Comparison of ENCODE assay signal across 8 mouse cellular contexts in genomic region chr3:89868357-89868756, GRCm38 (mm10). TPM values are rescaled to one million over a fixed set of nuclear protein-coding genes. Genes with fewer than 3 reads are reported as not detected.
DNase-seq lines count a peak whose midpoint lies in the region; ATAC-seq and TF ChIP-seq lines count a peak whose summit lies in the region.

No protein-coding gene starts in this region.

- intact Hi-C loops in gastrocnemius, postnatal 14 days (cut with DNase I; ENCODE audit: low total_unique reads), result no loop called here

- TF ChIP-seq CTCF in lung, adult 2 months (IDR thresholded peaks at IDR 0.05; ENCODE audit: insufficient read depth, low read length), result no peak

- H3K4me2 ChIP-seq in lung, embryonic 16.5 days (ENCODE audit: low read depth, low read length), result peak overlapping the region; percentile 27; the same call in 1 of the 2 replicates
- H3K4me2 ChIP-seq in hindbrain, embryonic 15.5 days, result no peak overlapping the region
- no peak overlapping the region for H3K4me2 ChIP-seq in neural tube, embryonic 12.5 days (replicated peaks)

- WGBS in lung, embryonic 16.5 days, result 12% methylated on average over 7 of the region's 7 CpGs
- WGBS in lung, adult 2 months, result 30% methylated on average over 7 of the region's 7 CpGs
- 26% methylated on average over 7 of the region's 7 CpGs for WGBS in hindbrain, embryonic 15.5 days
- WGBS in neural tube, embryonic 12.5 days, result 24% methylated on average over 7 of the region's 7 CpGs

- no peaks in the 10 kb centered on the region for H3K27me3 ChIP-seq in lung, embryonic 16.5 days (ENCODE audit: control insufficient read depth, insufficient read depth, low read depth, low read length)
- H3K27me3 ChIP-seq in hindbrain, embryonic 15.5 days, result no peaks in the 10 kb centered on the region
- no peaks in the 10 kb centered on the region for H3K27me3 ChIP-seq in neural tube, embryonic 12.5 days (replicated peaks)

- ATAC-seq in lung, embryonic 16.5 days (ENCODE audit: low read depth), result peak; percentile 42; the same call in 1 of the 2 replicates
- peak; percentile 58; the same call in 1 of the 2 replicates for ATAC-seq in hindbrain, embryonic 15.5 days (ENCODE audit: low FRiP score, low read depth)
- peak; percentile 56; the same call in 1 of the 2 replicates for ATAC-seq in neural tube, embryonic 12.5 days (ENCODE audit: low FRiP score, low read depth)

- H3K4me3 ChIP-seq in lung, embryonic 16.5 days (ENCODE audit: low read length), result no peak overlapping the region
- no peak overlapping the region for H3K4me3 ChIP-seq in lung, adult 2 months (replicated peaks; ENCODE audit: extremely low read depth, low read depth, low read length)
- H3K4me3 ChIP-seq in hindbrain, embryonic 15.5 days, result no peak overlapping the region
- H3K4me3 ChIP-seq in neural tube, embryonic 12.5 days, result no peak overlapping the region

- H3K9ac ChIP-seq in lung, embryonic 16.5 days (ENCODE audit: low read length), result peak overlapping the region; percentile 28; the same call in 1 of the 2 replicates
- no peak overlapping the region for H3K9ac ChIP-seq in hindbrain, embryonic 15.5 days
- no peak overlapping the region for H3K9ac ChIP-seq in neural tube, embryonic 12.5 days

- DNase-seq in adrenal gland, postnatal 14 days, result peak; percentile 58
- DNase-seq in adrenal gland, adult 18-20 months (ENCODE audit: low spot score in 2 of 2), result no peak
- no peak for DNase-seq in lung, adult 2 months
- DNase-seq in gastrocnemius, postnatal 14 days, result no peak
- no peak for DNase-seq in urinary bladder, postnatal 25 days (ENCODE audit: low spot score)

- H3K9me3 ChIP-seq in lung, embryonic 16.5 days (ENCODE audit: control insufficient read depth, low read length), result peaks cover 5% of the 10 kb centered on the region; the same call in 1 of the 2 replicates
- no peaks in the 10 kb centered on the region for H3K9me3 ChIP-seq in hindbrain, embryonic 15.5 days
- H3K9me3 ChIP-seq in neural tube, embryonic 12.5 days, result 0 out of 2 replicates have a peak, but pooled peaks cover 6% of the 10 kb centered on the region

- no peak for TF ChIP-seq POLR2A in lung, adult 2 months (IDR thresholded peaks at IDR 0.05; ENCODE audit: borderline replicate concordance, extremely low read depth, low read depth, low read length)

- H3K27ac ChIP-seq in lung, embryonic 16.5 days (ENCODE audit: low read length), result peak overlapping the region; percentile 14; the same call in 1 of the 2 replicates
- peak overlapping the region; percentile 40 for H3K27ac ChIP-seq in hindbrain, embryonic 15.5 days (replicated peaks)
- no peak overlapping the region for H3K27ac ChIP-seq in neural tube, embryonic 12.5 days

- H3K4me1 ChIP-seq in lung, embryonic 16.5 days (replicated peaks; ENCODE audit: control insufficient read depth, insufficient read depth, low read length), result peaks cover 33% of the 10 kb centered on the region
- H3K4me1 ChIP-seq in lung, adult 2 months (ENCODE audit: control insufficient read depth, insufficient read depth, low read length), result peaks cover 14% of the 10 kb centered on the region; the same call in 1 of the 2 replicates
- H3K4me1 ChIP-seq in hindbrain, embryonic 15.5 days (replicated peaks), result peaks cover 7% of the 10 kb centered on the region
- peaks cover 20% of the 10 kb centered on the region for H3K4me1 ChIP-seq in neural tube, embryonic 12.5 days

- H3K36me3 ChIP-seq in lung, embryonic 16.5 days (ENCODE audit: control insufficient read depth, insufficient read depth, low read length), result no peaks in the 10 kb centered on the region
- no peaks in the 10 kb centered on the region for H3K36me3 ChIP-seq in hindbrain, embryonic 15.5 days
- H3K36me3 ChIP-seq in neural tube, embryonic 12.5 days, result no peaks in the 10 kb centered on the region

RNA-seq across cellular contexts. Expression of gene She, which starts 37.2 kb away (rescaled TPM):
- total RNA-seq in adrenal gland, postnatal 14 days (2021), result 11.7 and 14.1 TPM in 2 replicates
- 1 to 10 TPM; 7.1 to 7.3 TPM for total RNA-seq in adrenal gland, adult 18-20 months (2021)
- 8.8 and 9.3 TPM in 2 replicates for polyA plus RNA-seq in lung, embryonic 16.5 days (2015; fragmentation: Nextera tagmentation; extraction: Ambion mirVana)
- polyA plus RNA-seq in lung, adult 2 months (2012; rRNA removed), result 15.1 and 16.3 TPM in 2 replicates
- polyA plus RNA-seq in hindbrain, embryonic 15.5 days (2015; fragmentation: Nextera tagmentation; extraction: Ambion mirVana), result 1.6 and 1.8 TPM in 2 replicates
- 3.3 and 4.2 TPM in 2 replicates for polyA plus RNA-seq in neural tube, embryonic 12.5 days (2016; fragmentation: Nextera tagmentation; extraction: Ambion mirVana)
- 1 to 10 TPM; 7.9 to 8.0 TPM for total RNA-seq in gastrocnemius, postnatal 14 days (2021)

RNA-seq across cellular contexts. Expression of gene Il6ra, which starts 44.6 kb away (rescaled TPM):
- 11.3 and 11.5 TPM in 2 replicates for total RNA-seq in adrenal gland, postnatal 14 days (2021)
- total RNA-seq in adrenal gland, adult 18-20 months (2021), result 10 to 100 TPM in 1 of 2 experiments, 1 to 10 TPM in 1; 7.8 to 13.9 TPM
- polyA plus RNA-seq in lung, embryonic 16.5 days (2015; fragmentation: Nextera tagmentation; extraction: Ambion mirVana), result 5.2 and 5.6 TPM in 2 replicates
- 19.8 and 22.6 TPM in 2 replicates for polyA plus RNA-seq in lung, adult 2 months (2012; rRNA removed)
- polyA plus RNA-seq in hindbrain, embryonic 15.5 days (2015; fragmentation: Nextera tagmentation; extraction: Ambion mirVana), result 1.3 and 1.4 TPM in 2 replicates
- 0.68 and 0.80 TPM in 2 replicates for polyA plus RNA-seq in neural tube, embryonic 12.5 days (2016; fragmentation: Nextera tagmentation; extraction: Ambion mirVana)
- total RNA-seq in gastrocnemius, postnatal 14 days (2021), result 1 to 10 TPM; 2.4 to 8.7 TPM
